Mouse (Mus musculus): ENCODE results near the gene Col24a1.

Gene Col24a1

DNA sequence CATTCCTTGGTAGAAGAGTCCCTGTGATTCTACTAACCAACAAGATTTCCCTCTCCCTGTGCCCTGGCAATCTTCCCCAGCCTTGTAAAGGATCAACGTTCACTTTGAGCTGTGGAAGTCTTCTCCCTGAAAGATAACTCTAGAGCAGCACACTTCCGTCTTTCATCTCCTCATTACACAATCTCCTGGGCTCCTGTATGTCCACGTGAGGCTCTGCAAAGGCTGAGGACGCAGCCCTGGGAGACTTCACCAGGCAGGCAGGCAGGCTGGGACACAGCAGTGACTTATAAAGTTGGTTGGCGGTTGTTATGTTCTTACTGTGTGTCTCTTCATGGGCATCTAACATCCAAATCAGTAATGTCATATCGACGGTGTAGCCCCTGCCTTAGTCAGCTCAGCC is 170.1 kb downstream of the Col24a1 start:
- CTCF ChIA-PET: no interaction called here

DNA sequence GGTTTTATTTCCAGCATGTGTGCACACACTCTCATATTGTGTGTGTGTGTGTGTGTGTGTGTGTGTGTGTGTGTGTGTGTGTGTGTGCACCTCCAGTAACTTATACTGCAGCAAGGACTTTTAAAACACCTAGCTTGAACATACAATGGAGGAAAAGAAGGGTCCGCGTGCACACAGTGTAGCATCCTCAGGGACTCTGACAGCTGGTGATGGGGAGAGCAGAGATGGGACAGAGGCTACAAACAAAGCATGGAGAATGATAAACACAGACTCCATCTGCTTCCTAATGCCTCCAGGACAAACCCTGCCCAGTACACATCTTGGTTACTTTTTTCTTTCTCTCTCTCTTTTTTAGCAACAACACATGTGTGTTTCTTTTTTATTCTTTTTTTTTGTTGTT is 171.5 kb downstream of the Col24a1 start:
- CTCF ChIA-PET: no interaction called here

DNA sequence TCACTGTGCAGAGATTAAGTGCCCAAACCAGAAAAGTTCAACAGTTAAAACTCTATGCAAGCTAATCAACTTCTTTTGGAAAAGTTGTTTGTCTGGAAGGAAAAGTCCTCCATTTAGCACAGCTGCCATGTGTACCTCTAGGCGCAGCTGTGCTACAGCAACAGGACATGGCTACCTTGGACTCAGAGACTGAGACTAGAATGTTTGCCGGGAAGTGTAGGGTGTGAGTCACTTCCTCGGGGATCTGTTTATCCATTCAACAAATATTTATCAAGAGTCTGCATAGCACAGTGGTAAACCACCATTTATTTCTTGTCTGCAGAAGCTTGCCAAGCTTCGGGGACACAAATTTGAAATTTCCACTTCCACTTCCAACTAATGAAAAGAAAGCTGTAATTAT is 178.8 kb downstream of the Col24a1 start:
- CTCF ChIA-PET: no interaction called here

DNA sequence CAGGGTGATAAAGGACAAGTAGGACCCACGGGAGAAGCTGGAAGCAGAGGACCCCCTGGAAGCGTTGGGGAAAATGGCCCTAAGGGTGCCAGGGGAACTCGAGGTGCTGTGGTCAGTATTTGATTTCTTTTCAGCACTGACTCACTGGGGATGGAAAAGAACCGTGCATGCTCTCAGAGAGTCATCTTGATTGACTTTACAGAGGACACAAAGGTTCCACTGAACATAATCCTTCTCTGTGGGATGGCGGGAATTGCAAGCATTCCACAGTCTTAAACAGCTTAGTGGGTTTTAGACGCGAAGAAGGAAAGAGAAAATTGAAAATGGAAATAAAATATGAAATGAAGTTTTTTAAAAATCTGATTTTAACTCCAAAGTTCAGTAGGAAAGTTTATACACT is 181.9 kb downstream of the Col24a1 start:
- CTCF ChIA-PET: no interaction called here

- CTCF ChIA-PET: no interaction called here
Measured at GRCm38 (mm10) chr3:145476634-145477033, 184.4 kb downstream of the Col24a1 start.

DNA sequence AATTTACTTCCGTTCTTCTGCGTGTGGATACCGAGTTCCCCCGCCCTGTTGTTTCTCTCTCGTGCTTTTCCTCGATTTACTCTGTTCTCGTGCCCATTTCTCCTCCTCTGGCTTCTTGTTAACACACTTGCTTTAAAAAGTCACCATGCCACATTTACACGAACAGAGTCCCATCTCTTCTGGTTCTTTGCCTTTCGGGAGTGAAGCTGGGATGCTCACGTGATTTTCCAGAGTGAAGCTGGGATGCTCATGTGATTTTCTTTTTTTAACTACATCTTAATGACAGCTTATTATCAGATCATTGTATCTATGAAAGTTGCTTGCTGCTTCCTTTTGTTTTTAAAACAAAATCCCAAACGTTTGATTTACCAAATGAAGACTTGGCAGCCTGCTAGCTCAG is 184.8 kb downstream of the Col24a1 start:
- CTCF ChIA-PET: no interaction called here

DNA sequence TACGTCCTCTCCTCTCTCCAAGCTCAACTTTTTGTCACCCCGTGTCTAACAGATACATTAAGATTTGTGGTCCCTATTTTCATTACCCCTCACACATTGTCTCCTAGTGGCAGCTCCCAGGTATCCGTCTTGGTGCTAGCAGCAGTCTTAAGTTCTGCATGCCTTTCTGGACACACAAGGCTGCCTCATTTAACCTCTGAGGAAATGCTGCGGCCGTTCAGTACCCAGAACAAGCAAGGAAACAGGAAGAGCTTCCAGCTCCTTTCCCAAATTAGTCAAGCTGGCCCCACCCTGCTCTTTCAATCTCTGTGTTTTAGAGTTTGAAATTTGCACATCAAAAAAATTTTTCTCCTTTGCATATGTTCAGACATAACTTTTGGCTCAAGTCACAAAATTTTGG is 186.2 kb downstream of the Col24a1 start:
- CTCF ChIA-PET: no interaction called here

DNA sequence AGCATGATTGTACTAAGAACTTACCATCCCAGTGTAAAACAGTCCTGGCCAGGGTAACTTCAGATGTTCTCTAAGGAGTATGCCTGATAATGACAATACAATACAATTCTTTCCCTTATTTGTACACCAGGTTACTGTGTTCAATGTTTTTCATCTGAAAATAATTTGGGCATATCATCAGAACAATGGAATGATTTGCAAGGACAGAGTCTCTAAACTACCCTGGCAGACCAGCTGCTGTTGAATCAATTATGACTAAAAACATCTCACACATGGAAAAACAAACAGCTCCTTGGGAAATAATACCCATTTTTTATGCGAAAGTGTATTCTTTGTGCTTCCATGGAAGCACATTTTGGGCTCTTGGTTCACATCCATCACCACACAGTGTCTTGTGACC is 198.0 kb downstream of the Col24a1 start:
- CTCF ChIA-PET: no interaction called here

DNA sequence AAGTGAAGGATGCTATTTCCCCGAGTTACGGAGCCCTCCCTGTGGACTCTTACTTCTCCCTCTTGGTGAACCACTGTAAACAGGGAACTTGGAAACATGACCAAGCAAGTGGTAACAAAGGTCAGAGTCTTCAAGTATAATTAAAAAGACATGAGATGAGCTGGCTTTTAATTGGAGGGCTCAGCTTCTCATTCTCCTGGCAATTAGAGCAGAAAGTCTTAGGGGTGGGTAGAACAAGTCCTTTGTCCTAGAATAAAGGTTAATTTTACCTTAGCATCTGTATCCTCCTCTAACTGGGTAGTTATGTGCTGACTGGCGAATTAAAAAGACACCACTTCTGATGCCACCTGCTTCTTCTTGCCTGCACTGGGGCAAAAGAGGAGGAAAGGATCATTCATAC is 199.1 kb downstream of the Col24a1 start:
- CTCF ChIA-PET: no interaction called here

DNA sequence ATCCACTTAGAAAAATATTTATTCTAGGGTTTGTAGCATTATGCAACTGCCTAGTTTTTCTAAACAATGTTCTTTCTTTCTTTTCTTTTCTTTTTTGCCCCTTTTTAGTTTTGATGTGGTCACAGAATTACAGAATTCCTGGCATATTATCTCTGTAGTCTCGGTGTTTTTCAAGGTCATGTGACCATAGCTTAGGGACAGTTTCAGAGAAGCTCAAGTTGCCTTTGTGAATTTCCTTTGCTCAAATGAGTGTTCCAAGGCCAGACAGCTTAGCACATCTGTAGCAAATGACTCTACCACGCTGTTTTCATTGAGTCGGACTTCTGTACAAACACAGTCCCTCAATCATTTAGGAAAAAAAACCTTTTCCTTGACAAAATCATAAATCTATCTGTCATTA is 205.9 kb downstream of the Col24a1 start:
- CTCF ChIA-PET: no interaction called here

- CTCF ChIA-PET: no interaction called here
Measured at GRCm38 (mm10) chr3:145498893-145499292, 206.6 kb downstream of the Col24a1 start.

DNA sequence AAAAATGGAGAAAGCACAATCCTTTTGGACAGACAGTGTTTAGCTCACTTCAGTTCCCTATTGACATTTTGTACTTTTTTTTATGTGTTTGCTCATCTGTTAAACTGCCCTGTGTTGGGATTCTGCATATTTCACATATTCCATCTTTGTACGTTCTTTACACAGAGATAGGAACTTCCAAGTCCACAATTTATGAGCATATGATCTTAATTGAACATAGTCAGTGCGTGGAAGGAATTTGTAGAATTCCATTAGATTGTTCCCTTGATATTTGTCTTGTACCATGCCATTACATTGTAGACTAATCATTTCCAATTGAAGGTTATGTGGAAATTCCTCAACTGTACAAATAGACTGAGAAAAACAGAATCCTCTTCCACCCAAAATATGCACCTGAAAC is 212.6 kb downstream of the Col24a1 start:
- CTCF ChIA-PET: no interaction called here

- CTCF ChIA-PET: no interaction called here
Measured at GRCm38 (mm10) chr3:145508550-145508949, 216.3 kb downstream of the Col24a1 start.

DNA sequence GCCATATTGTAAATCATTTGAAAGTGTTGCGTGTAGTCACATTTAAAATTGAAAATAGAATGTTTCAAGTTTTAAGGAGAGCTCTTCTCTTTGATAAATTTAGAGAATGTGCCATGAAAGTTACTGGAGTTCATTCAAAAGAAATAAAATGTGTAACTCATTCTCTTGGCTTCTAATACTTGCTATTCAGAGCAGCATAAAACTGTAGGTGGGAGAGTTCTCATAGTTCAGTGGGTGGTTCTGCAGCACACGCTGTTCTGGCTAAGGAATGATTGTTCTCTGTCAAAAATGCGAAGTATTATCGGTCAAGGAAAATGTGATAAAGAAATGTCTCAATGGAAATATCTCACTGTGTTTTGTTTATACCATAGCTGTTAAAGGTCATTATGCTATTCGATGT is 221.9 kb downstream of the Col24a1 start:
- CTCF ChIA-PET: no interaction called here

DNA sequence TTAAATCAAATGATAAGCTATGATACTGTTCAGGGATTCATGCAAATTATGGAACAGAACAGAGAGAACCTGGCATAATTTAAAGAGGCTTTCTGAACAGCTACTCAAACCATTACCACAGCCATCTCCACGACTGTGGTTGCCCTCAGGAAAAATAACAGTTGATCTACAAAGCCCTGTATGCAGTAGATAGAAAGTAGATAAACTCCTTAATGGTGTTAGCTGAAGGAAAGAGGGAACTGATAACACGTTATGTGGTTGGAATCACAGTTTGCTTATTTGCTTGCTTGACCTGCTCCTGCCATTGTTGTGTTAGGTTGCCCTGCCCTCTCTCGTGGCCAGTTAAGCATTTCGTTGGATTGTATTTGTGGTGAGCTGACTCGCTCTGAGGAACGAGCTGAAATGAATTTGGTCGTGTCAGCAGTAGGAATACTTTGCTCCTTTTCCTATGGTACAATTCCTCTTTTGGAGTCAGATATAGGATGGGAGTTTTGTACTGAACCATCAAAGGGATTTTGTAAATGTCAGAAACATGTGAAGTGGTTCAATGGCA is 229.3 kb downstream of the Col24a1 start:
- CTCF ChIA-PET: no interaction called here

GRCm38 (mm10) chr3:145522311-145522710 is 230.0 kb downstream of the Col24a1 start:
- CTCF ChIA-PET: no interaction called here

DNA sequence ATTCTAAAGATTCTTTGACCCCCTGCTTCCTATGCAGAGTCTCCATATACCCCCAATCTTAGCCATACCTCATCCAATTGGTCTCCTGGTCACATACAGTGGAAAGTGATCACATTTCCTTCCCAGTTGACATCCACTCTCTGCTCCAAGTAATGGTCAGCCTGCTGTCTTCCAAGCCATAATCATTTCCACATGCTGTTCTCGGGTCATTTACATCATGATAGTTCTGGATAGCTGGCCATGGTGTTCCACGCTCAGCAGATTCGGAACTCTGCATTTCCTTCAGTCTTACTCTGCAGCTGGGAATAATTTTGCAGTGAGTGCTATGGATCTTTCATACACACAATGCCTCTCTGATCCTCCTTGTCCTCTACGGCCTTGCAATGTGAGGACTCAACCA is 233.0 kb downstream of the Col24a1 start:
- CTCF ChIA-PET: no interaction called here

DNA sequence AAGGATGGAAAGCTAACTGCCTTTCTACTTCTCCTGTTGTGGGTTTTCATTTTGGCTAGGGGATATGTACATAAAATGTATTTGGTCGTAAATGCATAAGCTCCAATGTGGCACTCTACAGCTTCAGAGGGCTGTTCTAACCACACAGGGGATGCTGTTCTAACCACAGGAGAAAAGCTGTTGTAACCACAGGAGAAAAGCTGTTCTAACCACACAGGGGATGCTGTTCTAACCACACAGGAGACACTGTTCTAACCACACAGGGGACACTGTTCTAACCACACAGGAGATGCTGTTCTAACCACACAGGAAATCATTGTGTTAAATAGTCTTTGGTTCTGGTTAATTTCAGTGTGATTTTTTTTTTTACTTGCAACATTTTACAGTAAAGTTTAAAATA is 245.6 kb downstream of the Col24a1 start:
- CTCF ChIA-PET: no interaction called here

DNA sequence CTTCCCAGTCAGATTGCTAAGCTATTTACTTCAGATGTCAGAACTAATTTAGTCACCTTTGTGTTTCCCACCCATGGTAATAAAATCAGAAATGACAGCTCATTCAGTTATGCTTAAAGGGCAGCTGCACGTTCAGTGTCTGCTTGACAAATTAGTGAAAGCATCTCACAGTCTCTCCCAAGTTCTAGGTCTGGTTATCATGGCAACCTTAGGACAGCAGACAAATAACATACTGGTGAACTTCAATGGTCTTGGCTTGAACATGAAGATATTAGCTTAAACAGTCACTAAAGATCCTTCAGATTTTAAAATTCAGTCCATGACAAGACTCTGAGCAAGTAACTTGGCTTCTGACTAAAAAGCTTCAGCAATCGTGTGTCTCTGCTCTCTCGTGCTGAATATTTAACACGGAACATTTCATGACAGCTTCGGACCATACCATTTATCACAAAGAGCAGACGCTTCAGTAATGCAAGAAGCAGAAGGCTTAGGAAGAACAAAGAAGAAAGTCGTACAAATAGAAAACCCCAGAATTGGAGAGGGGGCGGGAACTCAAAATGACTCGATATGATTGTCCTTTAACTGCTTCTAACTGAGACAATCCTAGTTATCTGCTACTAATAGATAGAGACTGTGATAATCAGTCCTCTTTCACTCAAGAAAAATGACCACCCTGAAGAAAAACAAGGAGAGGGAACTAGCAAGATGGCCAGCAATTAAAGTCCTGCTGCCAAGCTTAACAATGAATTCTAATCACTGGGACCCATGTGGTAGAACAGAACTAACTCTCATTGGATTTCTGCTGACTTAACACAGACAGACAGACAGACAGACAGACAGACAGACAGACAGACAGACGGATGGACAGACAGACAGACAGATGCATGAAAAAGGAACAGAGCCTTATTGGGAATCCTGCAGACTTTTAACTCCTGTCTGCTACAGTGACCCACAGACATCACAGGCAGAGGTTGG is 256.5 kb downstream of the Col24a1 start:
- CTCF ChIA-PET: no interaction called here

- CTCF ChIA-PET: no interaction called here
Measured at GRCm38 (mm10) chr3:145550216-145550615, 257.9 kb downstream of the Col24a1 start.

- CTCF ChIA-PET: no interaction called here
Measured at GRCm38 (mm10) chr3:145554388-145554787, 262.1 kb downstream of the Col24a1 start.

DNA sequence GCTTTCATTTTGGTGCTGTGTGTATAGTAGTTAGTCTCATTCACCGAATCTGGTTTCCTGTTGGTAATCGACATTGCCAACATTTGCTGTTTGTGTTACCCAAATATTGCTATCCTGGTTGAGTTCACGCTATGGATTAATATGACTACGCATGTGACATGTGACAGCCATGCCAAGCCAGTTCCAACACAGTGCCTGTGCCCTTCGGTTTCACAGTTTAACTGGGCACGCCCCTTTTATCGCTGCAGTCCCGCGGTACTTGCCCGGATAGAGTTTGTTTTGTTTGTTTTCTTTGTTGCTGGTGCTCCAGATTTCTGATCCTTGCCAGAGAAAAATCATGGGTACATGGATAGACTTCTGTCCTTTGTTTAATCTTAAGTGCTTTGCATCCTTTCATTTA is 263.9 kb downstream of the Col24a1 start:
- CTCF ChIA-PET: no interaction called here

DNA sequence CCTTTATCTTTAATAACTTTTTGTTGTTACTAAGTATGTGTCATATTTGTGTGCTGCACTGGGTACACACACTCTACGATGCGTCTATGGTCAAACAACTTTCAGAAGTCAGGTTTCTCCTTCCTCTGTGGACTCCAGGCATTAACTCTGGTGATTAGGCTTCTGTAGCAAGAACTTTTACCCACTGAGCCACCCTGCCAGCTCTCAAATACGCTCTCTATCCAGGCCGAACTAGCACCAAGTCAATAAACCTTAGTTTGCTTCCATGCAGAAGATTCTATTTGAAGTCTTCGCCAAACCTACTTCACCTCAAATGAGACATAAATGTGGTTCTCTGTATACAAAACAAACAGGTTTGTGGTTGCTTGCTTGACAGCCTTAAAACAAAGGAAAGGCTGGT is 267.4 kb downstream of the Col24a1 start:
- CTCF ChIA-PET: no interaction called here

- CTCF ChIA-PET: no interaction called here
Measured at GRCm38 (mm10) chr3:145560117-145560516, 267.8 kb downstream of the Col24a1 start.
